Mouse (Mus musculus): ENCODE measurements around the gene Lgr4. TPM values are rescaled to one million over a fixed set of nuclear protein-coding genes. Genes with fewer than 3 reads are reported as not detected.
"Not testable (repeated sequence)": the region's sequence is repeated elsewhere in the genome, so short reads cannot be mapped to it uniquely, and the experiment has no call there.

Gene Lgr4
- polyA plus RNA-seq (2014; fragmentation: Nextera tagmentation; extraction: Ambion mirVana): 4.5 and 4.7 TPM in 2 replicates

GRCm38 (mm10) chr2:109917496-109918413 lies at the start of gene Lgr4:
TSS of gene Lgr4 (plus strand) at chr2:109917647.
- peak; percentile 97 for DNase-seq (ENCODE audit: low spot score)
- Histone ChIP-seq H3K9me3 (replicated peaks; ENCODE audit: control insufficient read depth, low read length) (no peaks in the 10 kb centered on the region), H3K27ac (ENCODE audit: low read depth, low read length) (peak within 1 kb of the TSS; percentile 84), H3K4me3 (ENCODE audit: low read depth, low read length) (peak within 1 kb of the TSS; percentile 73), H3K27me3 (replicated peaks; ENCODE audit: control insufficient read depth, insufficient read depth, low read length) (peaks cover 23% of the 10 kb centered on the region), H3K4me1 (ENCODE audit: control insufficient read depth, insufficient read depth, low read length) (peaks cover 12% of the 10 kb centered on the region), H3K36me3 (ENCODE audit: control insufficient read depth, insufficient read depth, low read length) (no peaks in the 10 kb centered on the region), H3K4me2 (ENCODE audit: low read length) (peak within 1 kb of the TSS; percentile 79), H3K9ac (ENCODE audit: low read length) (peak within 1 kb of the TSS; percentile 80)
- peak; percentile 98 for ATAC-seq
- under 1% methylated on average over 67 of the region's 111 CpGs for WGBS

GRCm38 (mm10) chr2:109879429-109879828 lies 38.0 kb upstream of the Lgr4 start:
- not testable (repeated sequence) for H3K9me3 ChIP-seq (replicated peaks; ENCODE audit: control insufficient read depth, low read length); H3K4me2 ChIP-seq (ENCODE audit: low read length); DNase-seq (ENCODE audit: low spot score); H3K4me3 ChIP-seq (ENCODE audit: low read depth, low read length); H3K27ac ChIP-seq (ENCODE audit: low read depth, low read length); H3K36me3 ChIP-seq (ENCODE audit: control insufficient read depth, insufficient read depth, low read length); H3K9ac ChIP-seq (ENCODE audit: low read length); ATAC-seq; H3K27me3 ChIP-seq (replicated peaks; ENCODE audit: control insufficient read depth, insufficient read depth, low read length); H3K4me1 ChIP-seq (ENCODE audit: control insufficient read depth, insufficient read depth, low read length)
- WGBS: 78% methylated on average over 4 of the region's 4 CpGs

GRCm38 (mm10) chr2:109881111-109881510 lies 36.3 kb upstream of the Lgr4 start:
- DNase-seq (ENCODE audit: low spot score): no peak
- Histone ChIP-seq H3K27me3 (replicated peaks; ENCODE audit: control insufficient read depth, insufficient read depth, low read length) (no peaks in the 10 kb centered on the region), H3K4me1 (ENCODE audit: control insufficient read depth, insufficient read depth, low read length) (no peaks in the 10 kb centered on the region), H3K4me2 (ENCODE audit: low read length) (no peak overlapping the region), H3K9me3 (replicated peaks; ENCODE audit: control insufficient read depth, low read length) (no peaks in the 10 kb centered on the region), H3K4me3 (ENCODE audit: low read depth, low read length) (no peak overlapping the region), H3K9ac (ENCODE audit: low read length) (no peak overlapping the region), H3K36me3 (ENCODE audit: control insufficient read depth, insufficient read depth, low read length) (no peaks in the 10 kb centered on the region), H3K27ac (ENCODE audit: low read depth, low read length) (no peak overlapping the region)
- WGBS: 57% methylated on average over 2 of the region's 2 CpGs
- no peak for ATAC-seq

- Histone ChIP-seq H3K27ac (ENCODE audit: low read depth, low read length) (no peak overlapping the region), H3K9ac (ENCODE audit: low read length) (no peak overlapping the region), H3K4me2 (ENCODE audit: low read length) (no peak overlapping the region), H3K9me3 (replicated peaks; ENCODE audit: control insufficient read depth, low read length) (no peaks in the 10 kb centered on the region), H3K4me1 (ENCODE audit: control insufficient read depth, insufficient read depth, low read length) (no peaks in the 10 kb centered on the region), H3K36me3 (ENCODE audit: control insufficient read depth, insufficient read depth, low read length) (no peaks in the 10 kb centered on the region), H3K27me3 (replicated peaks; ENCODE audit: control insufficient read depth, insufficient read depth, low read length) (no peaks in the 10 kb centered on the region), H3K4me3 (ENCODE audit: low read depth, low read length) (no peak overlapping the region)
- DNase-seq (ENCODE audit: low spot score): no peak
- no peak for ATAC-seq
- WGBS: 58% methylated on average over 1 of the region's 1 CpGs
Measured at GRCm38 (mm10) chr2:109881625-109882024, 35.8 kb upstream of the Lgr4 start.

- H3K27ac ChIP-seq (ENCODE audit: low read depth, low read length): no peak overlapping the region
- H3K27me3 ChIP-seq (replicated peaks; ENCODE audit: control insufficient read depth, insufficient read depth, low read length): no peaks in the 10 kb centered on the region
- no peak overlapping the region for H3K4me2 ChIP-seq (ENCODE audit: low read length)
- ATAC-seq: peak; percentile 84
- H3K4me1 ChIP-seq (ENCODE audit: control insufficient read depth, insufficient read depth, low read length): no peaks in the 10 kb centered on the region
- H3K36me3 ChIP-seq (ENCODE audit: control insufficient read depth, insufficient read depth, low read length): no peaks in the 10 kb centered on the region
- H3K4me3 ChIP-seq (ENCODE audit: low read depth, low read length): no peak overlapping the region
- H3K9me3 ChIP-seq (replicated peaks; ENCODE audit: control insufficient read depth, low read length): no peaks in the 10 kb centered on the region
- no peak overlapping the region for H3K9ac ChIP-seq (ENCODE audit: low read length)
- DNase-seq (ENCODE audit: low spot score): peak; percentile 80
- WGBS: 64% methylated on average over 4 of the region's 4 CpGs
Measured at GRCm38 (mm10) chr2:109884106-109884505, 33.3 kb upstream of the Lgr4 start.

- DNase-seq (ENCODE audit: low spot score) (peak; percentile 59), ATAC-seq (peak; percentile 81; the same call in 1 of the 2 replicates)
- H3K9me3 ChIP-seq (replicated peaks; ENCODE audit: control insufficient read depth, low read length): no peaks in the 10 kb centered on the region
- H3K9ac ChIP-seq (ENCODE audit: low read length): no peak overlapping the region
- no peaks in the 10 kb centered on the region for H3K4me1 ChIP-seq (ENCODE audit: control insufficient read depth, insufficient read depth, low read length)
- no peak overlapping the region for H3K27ac ChIP-seq (ENCODE audit: low read depth, low read length)
- WGBS: 44% methylated on average over 4 of the region's 4 CpGs
- H3K27me3 ChIP-seq (replicated peaks; ENCODE audit: control insufficient read depth, insufficient read depth, low read length): no peaks in the 10 kb centered on the region
- H3K36me3 ChIP-seq (ENCODE audit: control insufficient read depth, insufficient read depth, low read length): no peaks in the 10 kb centered on the region
- H3K4me3 ChIP-seq (ENCODE audit: low read depth, low read length): no peak overlapping the region
- no peak overlapping the region for H3K4me2 ChIP-seq (ENCODE audit: low read length)
Measured at GRCm38 (mm10) chr2:109884507-109884906, 32.9 kb upstream of the Lgr4 start.

GRCm38 (mm10) chr2:109890068-109890467 lies 27.4 kb upstream of the Lgr4 start:
- H3K27me3 ChIP-seq (replicated peaks; ENCODE audit: control insufficient read depth, insufficient read depth, low read length): no peaks in the 10 kb centered on the region
- H3K9me3 ChIP-seq (replicated peaks; ENCODE audit: control insufficient read depth, low read length): no peaks in the 10 kb centered on the region; the same call in 1 of the 2 replicates
- H3K4me3 ChIP-seq (ENCODE audit: low read depth, low read length): peak overlapping the region; percentile 89
- WGBS: 39% methylated on average over 4 of the region's 4 CpGs
- DNase-seq (ENCODE audit: low spot score) (no peak), ATAC-seq (no peak)
- H3K36me3 ChIP-seq (ENCODE audit: control insufficient read depth, insufficient read depth, low read length): peaks cover 12% of the 10 kb centered on the region
- H3K4me1 ChIP-seq (ENCODE audit: control insufficient read depth, insufficient read depth, low read length): peaks cover 9% of the 10 kb centered on the region
- peak overlapping the region; percentile 46 for H3K4me2 ChIP-seq (ENCODE audit: low read length)
- 0 out of 2 replicates have a peak overlapping the region, but pooled peaks have one; percentile 79 for H3K27ac ChIP-seq (ENCODE audit: low read depth, low read length)
- H3K9ac ChIP-seq (ENCODE audit: low read length): peak overlapping the region; percentile 97

GRCm38 (mm10) chr2:109890597-109890996 lies 26.9 kb upstream of the Lgr4 start, which contains the start of gene Lin7c:
TSS of gene Lin7c (plus strand) at chr2:109890853.
- H3K4me3 ChIP-seq (ENCODE audit: low read depth, low read length): peak within 1 kb of the TSS; percentile 89

GRCm38 (mm10) chr2:109891031-109891430 lies 26.4 kb upstream of the Lgr4 start:
- peak overlapping the region; percentile 97 for H3K9ac ChIP-seq (ENCODE audit: low read length)
- H3K4me1 ChIP-seq (ENCODE audit: control insufficient read depth, insufficient read depth, low read length): peaks cover 9% of the 10 kb centered on the region
- H3K9me3 ChIP-seq (replicated peaks; ENCODE audit: control insufficient read depth, low read length): no peaks in the 10 kb centered on the region; the same call in 1 of the 2 replicates
- H3K4me3 ChIP-seq (ENCODE audit: low read depth, low read length): peak overlapping the region; percentile 89
- H3K36me3 ChIP-seq (ENCODE audit: control insufficient read depth, insufficient read depth, low read length): peaks cover 22% of the 10 kb centered on the region
- ATAC-seq: peak; percentile 85
- H3K27ac ChIP-seq (ENCODE audit: low read depth, low read length): peak overlapping the region; percentile 79
- DNase-seq (ENCODE audit: low spot score): no peak
- 0% methylated on average over 27 of the region's 34 CpGs for whole genome bisulfite sequencing
- peak overlapping the region; percentile 74 for H3K4me2 ChIP-seq (ENCODE audit: low read length)
- no peaks in the 10 kb centered on the region for H3K27me3 ChIP-seq (replicated peaks; ENCODE audit: control insufficient read depth, insufficient read depth, low read length)

More at GRCm38 (mm10) chr2:109890597-109890996, 26.9 kb upstream of the Lgr4 start, which contains the start of gene Lin7c:
- WGBS: under 1% methylated on average over 42 of the region's 42 CpGs
- H3K4me1 ChIP-seq (ENCODE audit: control insufficient read depth, insufficient read depth, low read length): peaks cover 9% of the 10 kb centered on the region
- H3K27me3 ChIP-seq (replicated peaks; ENCODE audit: control insufficient read depth, insufficient read depth, low read length): no peaks in the 10 kb centered on the region
- H3K4me2 ChIP-seq (ENCODE audit: low read length): peak within 1 kb of the TSS; percentile 74
- DNase-seq (ENCODE audit: low spot score): peak; percentile 98
- peak; percentile 100 for ATAC-seq
- H3K36me3 ChIP-seq (ENCODE audit: control insufficient read depth, insufficient read depth, low read length): peaks cover 18% of the 10 kb centered on the region
- peak within 1 kb of the TSS; percentile 97 for H3K9ac ChIP-seq (ENCODE audit: low read length)
- no peaks in the 10 kb centered on the region; the same call in 1 of the 2 replicates for H3K9me3 ChIP-seq (replicated peaks; ENCODE audit: control insufficient read depth, low read length)
- peak within 1 kb of the TSS; percentile 79 for H3K27ac ChIP-seq (ENCODE audit: low read depth, low read length)
